Mouse (Mus musculus) embryo, embryonic 11 days (tissue): ENCODE results near the gene Pcnx3.
A peak's percentile ranks its signal among the peaks of the same experiment; 100 is the strongest.

Source experiments
- DNase-seq: peaks from one replicate; pipeline ENCODE4 v3.0.0-alpha.2; 2015

Pcnx3 gene

DNA sequence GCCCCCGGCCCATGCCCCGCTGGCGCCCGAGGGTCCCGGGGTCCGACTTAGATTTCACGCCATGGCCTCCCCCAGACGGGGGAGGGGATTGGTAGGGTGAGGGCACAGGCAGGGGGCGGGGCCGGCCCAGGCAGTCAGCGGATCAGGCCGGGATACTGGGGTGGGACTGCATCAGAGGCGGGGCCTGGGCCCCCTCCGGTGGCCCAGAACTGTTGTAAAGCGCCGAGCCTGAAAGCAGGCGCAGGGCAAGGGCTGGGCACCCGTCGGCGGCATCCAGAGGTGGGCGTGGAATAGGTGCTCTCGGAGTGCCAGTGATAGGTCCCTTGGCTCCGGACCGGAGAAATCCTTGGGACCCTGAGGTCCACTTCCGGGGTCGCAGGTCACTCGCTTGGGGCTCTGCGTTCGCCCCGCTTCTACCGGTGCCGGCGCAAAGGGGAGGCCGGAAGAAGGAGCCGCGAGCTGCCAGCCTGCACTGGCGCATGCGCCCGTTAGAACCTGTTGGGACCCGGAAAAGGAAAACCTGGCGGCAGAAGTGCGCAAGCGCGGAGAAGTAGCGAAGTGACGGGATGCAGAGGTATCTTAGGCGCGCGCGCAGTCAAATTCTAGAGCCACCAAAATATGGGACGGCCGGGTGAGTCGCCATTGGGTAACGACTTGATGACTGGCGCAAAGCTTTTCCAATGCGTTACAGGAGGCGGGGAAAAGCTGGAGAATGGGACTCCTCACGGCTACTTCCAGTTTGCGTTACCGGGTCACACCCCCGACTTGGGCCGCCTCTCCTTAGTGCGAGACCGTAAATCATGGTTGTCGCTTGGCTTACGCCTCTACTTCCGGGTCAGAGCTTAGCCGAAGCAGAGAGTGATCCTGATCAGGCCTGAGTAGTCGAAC is at the start of gene Pcnx3, which contains the start of gene Map3k11:
Pcnx3 (minus strand) TSS at position 709 of the 888 bp plus-strand sequence.
Map3k11 (plus strand) TSS at position 543 of the 888 bp plus-strand sequence.
- peak; percentile 97 for DNase-seq

- DNase-seq: no peak
Measured at GRCm38 (mm10) chr19:5734325-5734724, 45.6 kb upstream of the Pcnx3 start.

GRCm38 (mm10) chr19:5731264-5731978 is 42.7 kb upstream of the Pcnx3 start:
- peak; percentile 98 for DNase-seq

- no peak for DNase-seq
Measured at GRCm38 (mm10) chr19:5730314-5731186, 41.8 kb upstream of the Pcnx3 start.

DNA sequence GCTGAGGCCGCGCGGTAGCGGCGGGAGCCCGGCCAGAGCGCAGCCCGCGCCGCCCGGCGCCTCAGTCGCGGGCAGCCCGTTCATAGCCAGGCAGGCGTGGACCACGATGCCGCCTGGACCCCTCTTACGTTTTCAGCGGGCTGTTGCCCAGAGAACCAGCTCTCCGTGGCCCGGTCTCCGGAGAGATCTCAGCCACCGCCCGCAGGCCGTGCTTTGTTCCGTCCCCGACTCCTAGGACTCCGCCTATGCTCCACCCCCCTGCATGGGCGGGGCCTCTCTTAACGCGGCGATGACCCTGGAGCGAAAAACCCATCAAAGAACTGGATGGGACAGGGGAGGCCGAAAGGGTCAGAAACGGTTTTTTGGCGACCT is 40.7 kb upstream of the Pcnx3 start, which contains the start of gene Fam89b:
Fam89b (minus strand) TSS at position 210 of the 372 bp plus-strand sequence.
- DNase-seq: peak; percentile 95

DNA sequence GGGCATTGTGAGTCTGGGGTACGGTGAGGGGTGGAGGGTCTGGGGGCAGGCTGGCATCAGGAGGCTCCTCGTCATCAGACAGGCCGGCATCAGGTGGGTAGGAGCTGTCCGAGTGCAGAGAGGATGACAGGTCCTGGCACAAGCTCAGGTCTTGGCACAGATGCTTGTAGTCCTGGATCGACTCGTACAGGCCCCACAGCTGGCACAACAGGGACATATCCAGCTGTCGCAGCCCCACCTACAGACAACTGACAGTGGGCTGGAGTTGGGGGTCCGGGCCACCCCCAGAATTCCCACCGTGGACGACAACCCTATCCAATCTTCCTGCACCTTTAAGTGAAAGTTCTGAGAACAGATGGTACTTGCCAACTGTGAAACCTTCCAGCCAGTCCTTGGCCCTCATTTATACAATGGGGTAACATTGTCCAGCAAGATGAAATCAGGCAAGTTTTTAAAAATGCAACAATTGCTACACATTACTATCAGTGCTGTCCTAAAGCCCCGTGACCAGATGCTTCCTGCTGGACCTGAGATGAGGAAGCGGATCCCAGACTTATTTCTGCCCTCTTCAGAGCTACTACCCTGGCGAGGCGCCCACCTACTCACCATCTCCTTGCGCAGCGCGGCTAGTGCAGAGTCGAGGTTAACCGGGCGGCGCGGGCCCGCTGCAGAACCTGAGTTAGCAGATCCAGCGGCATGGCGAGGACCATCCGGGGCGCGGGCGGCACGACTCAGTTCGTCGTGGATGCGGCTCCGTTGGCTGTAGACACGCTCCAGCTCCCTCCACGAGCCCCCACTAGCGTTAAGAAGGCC is 40.1 kb upstream of the Pcnx3 start:
- peak; percentile 76 for DNase-seq

DNA sequence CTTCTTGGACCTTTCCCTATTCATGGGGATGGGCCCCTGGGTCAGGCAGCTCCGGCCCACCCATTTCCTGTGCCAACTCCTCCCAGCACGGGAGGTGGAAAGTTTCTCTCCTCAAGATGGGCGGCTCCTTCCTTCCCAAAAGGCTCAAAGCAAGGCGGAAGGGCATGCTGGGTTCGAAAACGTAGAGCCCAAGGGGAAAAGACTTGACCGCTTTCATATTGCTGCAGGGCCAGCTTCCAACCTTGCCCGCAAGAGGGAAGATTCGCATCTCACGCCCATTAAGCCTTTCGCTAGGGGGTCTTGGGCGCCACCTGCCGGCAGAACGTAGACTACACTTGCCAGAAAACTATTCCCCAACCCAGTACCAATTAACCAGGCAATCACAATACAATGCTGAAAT is 39.0 kb upstream of the Pcnx3 start:
- peak; percentile 90 for DNase-seq

DNA sequence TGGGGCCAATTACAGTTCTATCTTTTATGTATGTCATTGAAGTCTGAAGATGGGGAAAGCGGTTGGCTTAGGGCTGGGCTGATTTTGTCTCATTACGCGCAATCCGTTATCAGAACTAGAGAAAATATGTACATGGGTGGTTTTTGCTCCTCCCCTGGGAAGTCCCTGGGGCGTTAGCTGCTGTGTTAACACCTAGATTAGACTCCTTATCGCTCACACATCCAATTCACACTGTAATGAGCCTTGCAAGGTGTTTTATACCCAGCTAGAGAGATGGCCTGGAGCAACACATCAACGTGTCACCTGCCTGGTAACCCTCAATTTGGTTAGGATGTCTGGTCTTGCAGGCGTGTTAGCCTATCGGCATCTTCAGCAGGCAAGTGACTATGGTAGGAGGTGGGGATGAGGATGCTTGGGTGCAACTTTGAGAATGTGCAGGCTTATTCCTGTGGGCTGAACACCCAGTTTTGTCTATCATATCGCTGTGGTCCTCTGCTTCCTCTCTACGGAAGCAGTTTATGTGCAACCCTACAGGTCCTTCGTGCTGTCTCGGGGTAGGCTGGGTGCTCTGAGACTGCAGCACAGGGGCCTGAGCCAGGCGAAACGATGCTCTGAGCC is 38.4 kb upstream of the Pcnx3 start:
- no peak for DNase-seq

- DNase-seq: peak; percentile 74
Measured at GRCm38 (mm10) chr19:5725767-5726515, 37.2 kb upstream of the Pcnx3 start, which contains the start of gene Ehbp1l1. Gene Ehbp1l1, minus strand, starts transcription at chr19:5726317.

- DNase-seq: no peak
Measured at GRCm38 (mm10) chr19:5725029-5725707, 36.5 kb upstream of the Pcnx3 start.

DNA sequence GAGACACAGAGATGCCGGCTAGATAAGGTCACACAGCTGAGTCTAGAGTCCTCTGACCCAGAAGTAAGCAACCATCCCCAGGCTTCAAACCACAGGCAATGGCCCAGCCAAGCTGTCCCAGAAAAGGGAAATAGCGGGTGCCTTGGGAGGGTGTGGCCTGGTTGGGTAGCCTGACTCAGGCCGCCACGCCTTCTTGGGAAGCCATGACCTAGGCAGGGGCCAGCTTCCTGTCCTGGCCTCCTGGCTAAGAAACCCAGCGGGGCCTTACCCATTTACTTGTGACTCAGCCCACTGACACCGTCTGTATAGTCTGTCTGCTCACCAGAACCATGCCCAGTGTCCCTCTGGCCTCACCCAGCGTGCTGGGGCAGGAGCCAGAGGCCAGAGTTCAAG is 35.8 kb upstream of the Pcnx3 start:
- no peak for DNase-seq

DNA sequence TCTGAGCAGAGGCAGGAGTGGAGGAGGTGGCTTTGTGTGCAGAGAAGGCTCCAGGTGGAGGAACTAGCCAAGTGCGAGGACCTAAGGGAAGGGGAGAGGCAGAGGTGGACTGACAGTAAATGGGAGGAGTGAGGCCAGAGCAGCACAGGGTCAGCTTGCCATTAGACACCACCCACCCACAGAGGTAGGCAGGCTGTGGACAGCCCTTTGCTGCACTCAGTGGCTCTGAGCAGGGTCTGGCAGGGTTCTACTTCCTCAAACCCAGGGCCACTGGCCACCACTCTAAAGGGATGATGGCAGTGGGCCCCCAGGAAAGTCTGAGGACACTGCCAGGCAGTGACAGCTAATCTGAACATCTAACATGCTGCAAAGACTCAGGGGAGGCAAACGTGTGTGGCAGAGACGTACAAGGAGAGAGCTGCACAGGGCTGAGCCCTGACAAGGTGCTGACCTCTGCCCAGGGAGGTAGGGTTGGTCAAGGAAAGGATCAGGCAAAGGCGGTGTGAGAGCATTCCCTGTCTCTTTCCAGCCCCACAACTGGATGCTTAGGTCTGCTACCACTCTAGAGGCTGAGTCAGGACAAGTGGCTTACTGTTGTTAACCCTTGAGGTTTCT is 35.3 kb upstream of the Pcnx3 start:
- no peak for DNase-seq

- no peak for DNase-seq
Measured at GRCm38 (mm10) chr19:5722848-5723425, 34.2 kb upstream of the Pcnx3 start.

GRCm38 (mm10) chr19:5721233-5721632 is 32.5 kb upstream of the Pcnx3 start:
- DNase-seq: no peak

- no peak for DNase-seq
Measured at GRCm38 (mm10) chr19:5716955-5717354, 28.2 kb upstream of the Pcnx3 start.

- DNase-seq: peak; percentile 61
Measured at GRCm38 (mm10) chr19:5715793-5716688, 27.3 kb upstream of the Pcnx3 start.

- DNase-seq: peak; percentile 58
Measured at GRCm38 (mm10) chr19:5713730-5714129, 25.0 kb upstream of the Pcnx3 start.

DNA sequence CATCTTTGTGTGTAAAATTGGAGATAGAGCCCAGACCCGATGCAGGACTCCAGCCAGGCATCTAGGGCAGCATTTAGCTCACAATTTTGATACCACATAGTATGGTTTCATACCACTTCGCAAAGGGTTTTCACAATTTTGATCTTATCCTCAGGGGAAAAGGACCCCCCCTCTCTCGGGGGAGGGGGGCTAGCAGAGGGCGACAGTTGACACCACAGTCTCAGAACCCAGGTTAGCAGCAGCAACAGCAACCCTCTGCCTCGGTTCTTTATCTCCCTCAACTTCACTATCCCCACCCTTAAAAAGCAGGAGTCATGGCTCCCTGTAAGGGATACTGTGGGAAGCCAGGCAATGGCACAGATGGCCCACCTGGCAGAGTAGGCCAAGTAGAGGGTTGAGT is 24.5 kb upstream of the Pcnx3 start:
- DNase-seq: no peak
